Mouse (Mus musculus) adrenal gland, postnatal 4 days (tissue): ENCODE measurements around the gene Gtf2a1l. TPM values are rescaled to one million over a fixed set of nuclear protein-coding genes. Genes with fewer than 3 reads are reported as not detected.

ENCODE experiments used
- total RNA-seq, 2 experiments: library from RNA; stranded (reverse); gene quantifications; 2 replicates each; pipeline ENCODE4 v1.2.3; 2021

The Gtf2a1l gene
- total RNA-seq, 2 experiments from 2014 or later: not detected

Other genes with a start within 250 kb of the Gtf2a1l start
- gene Foxn2, start 227.9 kb upstream of the Gtf2a1l start, total RNA-seq: 10 to 100 TPM; 23.3 to 23.6 TPM
- gene Ppp1r21, start 138.5 kb upstream of the Gtf2a1l start, total RNA-seq: 10 to 100 TPM; 43.9 to 49.9 TPM
- 10 to 100 TPM; 41.9 to 44.3 TPM for gene Ston1, start 71.0 kb upstream of the Gtf2a1l start, total RNA-seq
- under 1 TPM; 0.06 to 0.11 TPM for gene Lhcgr, start 123.3 kb downstream of the Gtf2a1l start, total RNA-seq